Mouse (Mus musculus) C2C12 (cell line): ENCODE results near the gene Ndufaf2. TPM values are rescaled to one million over a fixed set of nuclear protein-coding genes. Genes with fewer than 3 reads are reported as not detected.

ENCODE experiments used
- H3K27me3 ChIP-seq: one replicate; pipeline ENCODE4 v1.6.1; 2011; ENCODE audit not compliant: control insufficient read depth, insufficient read depth, insufficient read length
- H3K36me3 ChIP-seq: one replicate; pipeline ENCODE4 v1.6.1; 2011; ENCODE audit not compliant: control insufficient read depth, insufficient read depth
- H3K4me3 ChIP-seq: one replicate; pipeline ENCODE4 v1.5.1; 2011; ENCODE audit warnings: mild to moderate bottlenecking, control low read depth; ENCODE audit not compliant: poor library complexity, insufficient read depth, severe bottlenecking
- H3K79me2 ChIP-seq: one replicate; pipeline ENCODE4 v1.6.1; 2011; ENCODE audit not compliant: control insufficient read depth, insufficient read depth
- H3K79me3 ChIP-seq: one replicate; pipeline ENCODE4 v1.6.1; 2011; ENCODE audit warnings: low read depth, control low read depth
- H3ac ChIP-seq: one replicate; pipeline ENCODE3; 2011; ENCODE audit warnings: low read depth; ENCODE audit not compliant: control insufficient read depth, insufficient read length
- CEBPB ChIP-seq: IDR thresholded peaks from one replicate; pipeline ENCODE4 v1.6.1; 2011; ENCODE audit warnings: low read depth, mild to moderate bottlenecking, control low read depth, moderate library complexity
- CTCF ChIP-seq: IDR thresholded peaks from one replicate; pipeline ENCODE4 v1.5.1; 2011; ENCODE audit not compliant: control insufficient read depth, insufficient read depth, insufficient read length
- FOSL1 ChIP-seq: IDR thresholded peaks from one replicate; pipeline ENCODE4 v1.8.0; 2011; ENCODE audit warnings: mild to moderate bottlenecking, low read length; ENCODE audit not compliant: poor library complexity, insufficient read depth, severe bottlenecking
- MAX ChIP-seq: IDR thresholded peaks from one replicate; pipeline ENCODE4 v1.6.1; 2011; ENCODE audit warnings: mild to moderate bottlenecking, control low read depth
- MYOD1 ChIP-seq: IDR thresholded peaks from one replicate; pipeline ENCODE4 v1.6.1; 2011; ENCODE audit warnings: low read depth; ENCODE audit not compliant: control insufficient read depth, insufficient read length
- MYOG ChIP-seq: IDR thresholded peaks from one replicate; pipeline ENCODE4 v1.6.1; 2011; ENCODE audit not compliant: control insufficient read depth, insufficient read length; ENCODE audit errors: extremely low read depth
- USF1 ChIP-seq: IDR thresholded peaks from one replicate; pipeline ENCODE4 v1.6.1; 2011; ENCODE audit warnings: low read depth, mild to moderate bottlenecking, control low read depth, moderate library complexity
- polyA plus RNA-seq: library from polyadenylated mRNA; unstranded; fragments of >200 nt; fragmentation: generic; extraction: Trizol; gene quantifications from one replicate; pipeline ENCODE4 v1.2.1, GENCODE M21; 2012; ENCODE audit warnings: missing spikeins

Gene Ndufaf2
- polyA plus RNA-seq, 1 experiment: 40.2 TPM

DNA sequence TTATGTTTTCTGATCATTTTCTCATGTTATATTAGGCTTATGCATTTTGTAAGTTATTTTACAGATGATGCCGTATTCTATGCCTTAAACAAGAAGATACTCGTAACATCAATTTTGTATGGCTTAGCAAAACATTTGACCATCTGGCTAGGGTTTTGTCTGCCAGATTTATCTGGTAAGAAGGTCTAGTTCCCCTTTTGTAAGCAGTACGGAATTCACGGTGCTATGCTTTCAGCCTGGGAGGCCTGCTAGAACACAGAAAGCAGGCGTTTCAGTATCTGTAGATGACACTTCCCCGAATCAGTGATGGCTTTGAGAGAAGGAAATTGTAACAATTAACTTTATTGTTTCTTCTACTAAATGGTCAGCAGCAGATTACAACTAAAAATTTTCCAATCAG lies 80.9 kb downstream of the Ndufaf2 start:
- TF ChIP-seq USF1 (no peak), CEBPB (no peak), CTCF (no peak), MYOG (no peak), MYOD1 (no peak), MAX (no peak), FOSL1 (no peak)
- H3K36me3 ChIP-seq: peaks cover 4% of the 10 kb centered on the region
- no peaks in the 10 kb centered on the region for H3K27me3 ChIP-seq
- no peaks in the 10 kb centered on the region for H3K79me2 ChIP-seq
- H3ac ChIP-seq: no peak overlapping the region
- H3K4me3 ChIP-seq: no peak overlapping the region
- no peaks in the 10 kb centered on the region for H3K79me3 ChIP-seq

DNA sequence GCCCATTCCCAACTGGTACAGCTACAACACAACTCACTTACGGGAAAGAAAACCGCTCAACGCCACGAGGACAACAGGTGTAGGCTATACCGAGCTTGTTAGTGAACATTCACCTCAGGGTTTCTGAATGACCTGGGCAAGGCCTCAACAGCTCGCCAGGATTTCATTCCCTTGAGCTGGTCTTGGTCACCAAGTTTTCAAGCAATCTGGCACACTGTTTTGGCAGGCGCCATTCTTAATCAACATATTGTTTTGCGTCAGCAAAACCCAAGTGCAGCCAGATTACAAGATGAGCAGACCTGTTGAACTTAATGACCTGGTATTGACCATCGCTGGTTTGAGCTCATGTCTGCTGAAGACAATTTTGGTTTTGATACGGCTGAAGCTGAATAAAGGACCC lies 88.3 kb downstream of the Ndufaf2 start:
- no peak overlapping the region for H3ac ChIP-seq
- no peak for TF ChIP-seq MYOD1
- no peak for TF ChIP-seq CTCF
- no peak for TF ChIP-seq MAX
- no peak for TF ChIP-seq CEBPB
- no peak for TF ChIP-seq MYOG
- no peak for TF ChIP-seq FOSL1
- TF ChIP-seq USF1: no peak

DNA sequence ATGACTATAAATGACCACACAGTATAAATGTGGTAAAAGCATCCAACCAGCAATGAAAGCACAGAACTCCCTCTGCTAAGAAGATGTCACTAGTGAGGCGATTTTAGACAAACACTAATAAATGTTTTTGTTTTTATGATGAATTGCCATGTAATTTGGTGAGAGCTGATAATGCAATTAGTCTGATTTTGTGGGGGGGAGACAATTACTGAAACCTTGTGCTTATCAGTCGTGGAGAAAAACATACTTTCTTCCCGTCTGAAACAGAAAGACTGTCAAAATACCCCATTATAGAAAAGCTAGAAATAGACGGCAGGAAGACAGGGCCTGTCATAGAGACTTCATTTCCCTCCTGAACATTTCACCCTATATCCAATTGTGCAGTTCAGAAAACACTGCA lies 89.3 kb downstream of the Ndufaf2 start:
- TF ChIP-seq MYOD1 (no peak), CEBPB (no peak), MAX (no peak), CTCF (no peak), MYOG (no peak)
- Histone ChIP-seq H3K36me3 (no peaks in the 10 kb centered on the region), H3ac (no peak overlapping the region), H3K27me3 (no peaks in the 10 kb centered on the region), H3K79me2 (no peaks in the 10 kb centered on the region), H3K4me3 (no peak overlapping the region), H3K79me3 (no peaks in the 10 kb centered on the region)

More for the DNA sequence above, 88.3 kb downstream of the Ndufaf2 start:
- Histone ChIP-seq H3K36me3 (no peaks in the 10 kb centered on the region), H3K79me3 (no peaks in the 10 kb centered on the region), H3K4me3 (no peak overlapping the region), H3K79me2 (no peaks in the 10 kb centered on the region), H3K27me3 (no peaks in the 10 kb centered on the region)

DNA sequence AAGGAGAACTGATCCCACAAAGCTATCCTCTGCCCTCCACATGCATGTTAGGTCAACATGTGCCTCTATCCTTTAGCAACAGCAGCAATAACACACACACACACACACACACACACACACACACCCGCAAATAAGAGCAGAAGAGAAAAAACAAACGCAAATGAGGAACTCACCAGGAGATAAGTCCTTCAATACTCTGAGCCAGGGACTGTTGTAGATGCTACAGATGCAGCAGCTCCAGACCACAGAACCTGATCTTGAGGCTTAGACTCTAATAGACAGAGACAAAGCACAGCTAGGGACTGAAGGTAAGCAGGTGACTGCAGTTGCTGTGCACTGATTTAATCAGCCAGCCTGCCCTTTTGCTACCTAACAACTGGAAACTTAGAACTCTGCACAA lies 92.4 kb downstream of the Ndufaf2 start:
- Histone ChIP-seq H3ac (no peak overlapping the region), H3K4me3 (no peak overlapping the region), H3K36me3 (no peaks in the 10 kb centered on the region), H3K27me3 (no peaks in the 10 kb centered on the region), H3K79me2 (no peaks in the 10 kb centered on the region), H3K79me3 (no peaks in the 10 kb centered on the region)
- TF ChIP-seq USF1 (no peak), MAX (no peak), FOSL1 (no peak), MYOD1 (no peak), CTCF (no peak), MYOG (no peak), CEBPB (no peak)

DNA sequence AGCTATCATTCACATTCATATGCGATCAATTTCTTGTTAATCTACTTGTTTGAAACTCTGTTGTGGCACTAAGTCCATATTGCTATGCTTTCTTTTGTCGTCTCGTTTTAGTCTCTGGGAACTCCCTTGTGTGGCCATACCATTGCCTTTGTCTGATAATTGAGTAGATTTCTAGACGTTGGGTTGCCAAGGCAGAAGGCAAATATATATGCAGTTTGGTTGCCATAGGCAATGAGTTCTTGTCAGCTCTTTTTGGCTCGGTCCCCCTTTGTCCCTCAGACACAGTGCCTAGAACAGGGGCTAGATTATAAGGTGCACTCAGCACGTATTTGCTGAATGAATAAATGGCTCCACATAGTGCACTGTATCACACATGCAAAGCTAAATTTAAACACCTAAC lies 94.1 kb downstream of the Ndufaf2 start:
- no peak for TF ChIP-seq USF1
- TF ChIP-seq CTCF: no peak
- no peak for TF ChIP-seq MAX
- Histone ChIP-seq H3K79me3 (no peaks in the 10 kb centered on the region), H3ac (no peak overlapping the region)

DNA sequence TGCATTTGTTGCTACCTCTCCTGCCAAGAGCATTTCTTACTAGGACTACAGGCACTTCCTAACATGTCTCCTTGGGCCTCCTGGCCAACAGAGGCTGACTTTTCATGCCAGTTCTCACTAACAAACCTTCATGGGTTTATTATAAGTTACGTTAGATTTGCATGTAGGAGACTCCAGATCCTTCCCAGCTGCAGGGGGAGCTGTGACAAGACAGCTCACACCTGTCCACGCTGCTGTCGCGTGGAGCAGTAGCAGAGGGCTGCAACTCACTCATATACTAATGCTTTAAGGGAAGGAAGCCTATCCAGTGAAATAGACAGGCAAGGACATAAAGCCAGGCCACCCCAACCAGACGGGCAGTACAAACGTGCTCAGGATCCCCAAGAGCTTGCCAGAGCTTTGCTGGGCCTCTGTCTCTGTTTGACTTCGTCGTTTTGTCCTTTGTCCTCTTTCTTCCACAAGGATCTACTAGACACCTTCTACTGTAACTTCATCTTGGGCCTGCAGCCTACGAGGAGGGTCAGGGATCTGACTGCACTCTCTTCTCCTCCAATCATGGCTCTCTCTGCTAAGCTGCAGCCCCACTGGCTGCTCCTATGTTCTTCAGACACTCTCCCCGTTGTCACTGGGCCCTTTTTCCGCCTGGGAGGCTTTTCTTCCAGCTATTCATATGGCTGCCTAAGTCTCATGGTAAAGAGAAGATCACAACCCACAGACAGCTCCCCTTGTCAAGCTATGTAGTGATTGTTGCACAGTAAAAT lies 94.9 kb downstream of the Ndufaf2 start:
- Histone ChIP-seq H3K79me2 (no peaks in the 10 kb centered on the region), H3K36me3 (no peaks in the 10 kb centered on the region), H3K4me3 (no peak overlapping the region), H3ac (no peak overlapping the region), H3K79me3 (no peaks in the 10 kb centered on the region), H3K27me3 (no peaks in the 10 kb centered on the region)
- TF ChIP-seq MAX (no peak), USF1 (no peak), MYOD1 (no peak), MYOG (no peak), CTCF (no peak), FOSL1 (no peak), CEBPB (no peak)

More for the DNA sequence above, 94.1 kb downstream of the Ndufaf2 start:
- no peaks in the 10 kb centered on the region for H3K36me3 ChIP-seq
- H3K79me2 ChIP-seq: no peaks in the 10 kb centered on the region
- H3K27me3 ChIP-seq: no peaks in the 10 kb centered on the region
- no peak overlapping the region for H3K4me3 ChIP-seq
